Mouse (Mus musculus): ENCODE data around the gene Pparg.
A peak's percentile ranks its signal among the peaks of the same experiment; 100 is the strongest.

Pparg gene

DNA sequence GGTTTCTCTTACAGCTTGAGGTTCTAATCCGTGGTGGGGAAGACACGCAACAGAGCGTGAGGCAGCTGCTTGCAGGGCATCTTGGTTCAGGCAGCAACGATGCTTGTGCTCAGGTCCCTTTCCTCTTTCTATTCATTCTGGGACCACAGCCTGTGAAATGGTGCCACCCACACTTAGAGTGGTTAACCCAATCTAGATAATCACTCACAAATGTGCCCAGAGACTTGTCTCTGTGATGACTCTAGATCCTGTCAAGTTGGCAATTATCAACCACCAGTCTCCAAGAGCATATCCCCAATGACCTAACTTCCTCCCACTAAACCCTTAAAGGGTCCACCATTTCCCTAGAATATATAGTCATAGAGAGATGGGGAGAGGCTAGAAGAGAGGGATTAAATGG, 152.5 kb downstream of the Pparg start:
- DNase-seq = no peak

DNA sequence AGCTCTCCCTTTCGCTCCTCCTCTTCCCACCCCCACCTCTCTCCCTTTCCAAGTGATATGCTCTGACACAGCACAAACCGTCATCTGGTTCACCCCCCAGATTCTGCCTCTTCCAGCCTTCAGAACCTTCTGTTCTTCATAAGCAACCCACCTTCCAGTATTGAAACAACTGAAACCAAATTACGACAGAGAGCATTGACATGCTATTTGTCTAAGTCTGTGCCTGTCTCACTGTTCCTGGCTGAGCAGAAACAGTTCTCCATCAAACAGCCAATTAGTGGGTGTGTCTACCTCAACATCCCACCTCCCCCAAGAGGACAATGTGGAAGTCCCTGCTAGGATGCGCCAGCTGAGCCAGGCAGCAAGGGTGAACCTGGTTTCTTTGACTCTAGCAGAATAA, 157.2 kb downstream of the Pparg start:
- DNase-seq = no peak

DNA sequence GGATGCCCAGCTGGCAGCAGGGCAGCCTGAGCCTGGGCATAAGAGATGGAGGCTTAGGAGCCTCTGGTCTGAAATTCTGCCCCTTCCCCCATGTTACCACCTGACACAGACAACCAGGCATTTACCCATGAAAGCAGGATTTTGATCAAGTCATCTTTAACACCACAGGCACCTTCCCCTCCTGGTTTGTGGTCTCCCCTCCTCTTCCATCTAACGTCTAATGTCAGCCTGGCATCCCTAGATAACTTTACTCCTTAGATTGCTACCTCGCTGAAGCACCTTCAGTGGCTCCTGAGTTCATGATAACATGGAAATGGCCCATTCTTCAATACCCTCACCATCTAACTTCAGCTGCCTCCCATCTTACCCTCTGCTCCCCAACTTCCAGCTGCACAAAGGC, 157.6 kb downstream of the Pparg start:
- no peak for DNase-seq

DNA sequence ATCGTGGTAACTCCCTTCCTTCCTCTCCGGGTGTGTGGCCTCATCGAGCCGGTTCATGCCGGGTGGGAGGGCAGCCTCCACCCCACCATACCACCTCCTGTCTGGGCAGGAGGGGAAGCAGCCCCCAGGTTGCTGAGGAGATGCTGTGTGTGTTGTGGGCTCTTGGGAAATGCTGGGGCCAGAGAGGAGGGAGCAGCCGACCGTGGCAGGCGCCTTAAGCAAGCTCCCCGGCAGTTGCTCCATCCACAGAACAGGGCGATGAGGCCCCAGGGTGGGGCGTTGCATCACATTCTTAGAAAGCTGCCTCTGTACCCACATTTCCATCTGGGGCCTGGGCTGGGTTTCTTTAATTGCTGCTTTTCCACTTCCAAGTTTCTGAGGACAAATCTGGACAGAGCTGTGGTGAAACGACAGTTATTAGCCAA, 158.5 kb downstream of the Pparg start:
- DNase-seq = no peak

DNA sequence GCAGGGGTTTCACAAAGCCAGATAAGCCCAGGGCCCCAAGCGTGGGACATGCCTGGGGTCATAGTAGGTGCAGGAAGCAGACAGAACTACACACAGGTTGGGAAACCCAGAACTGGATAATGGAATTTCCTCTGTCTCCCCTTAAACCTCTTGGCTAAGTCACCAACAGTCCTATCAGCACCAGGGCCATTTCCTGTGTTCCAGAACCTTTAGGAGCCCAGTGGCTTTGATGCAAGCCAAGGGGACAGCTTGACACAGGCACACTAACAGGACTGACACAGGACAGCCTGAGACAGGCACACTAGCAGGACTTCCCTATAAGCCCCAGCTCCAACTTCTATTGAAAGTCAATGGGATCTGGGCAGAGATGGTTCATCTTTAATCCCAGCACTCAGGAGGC, 161.2 kb downstream of the Pparg start:
- no peak for DNase-seq

GRCm38 (mm10) chr6:115522691-115523146, 162.0 kb downstream of the Pparg start:
- DNase-seq = no peak

- DNase-seq = peak; percentile 54 to 61
These were observed 162.4 kb downstream of the Pparg start for GRCm38 (mm10) chr6:115523201-115523600.

- no peak for DNase-seq
These were observed 163.8 kb downstream of the Pparg start for GRCm38 (mm10) chr6:115524449-115524990.

DNA sequence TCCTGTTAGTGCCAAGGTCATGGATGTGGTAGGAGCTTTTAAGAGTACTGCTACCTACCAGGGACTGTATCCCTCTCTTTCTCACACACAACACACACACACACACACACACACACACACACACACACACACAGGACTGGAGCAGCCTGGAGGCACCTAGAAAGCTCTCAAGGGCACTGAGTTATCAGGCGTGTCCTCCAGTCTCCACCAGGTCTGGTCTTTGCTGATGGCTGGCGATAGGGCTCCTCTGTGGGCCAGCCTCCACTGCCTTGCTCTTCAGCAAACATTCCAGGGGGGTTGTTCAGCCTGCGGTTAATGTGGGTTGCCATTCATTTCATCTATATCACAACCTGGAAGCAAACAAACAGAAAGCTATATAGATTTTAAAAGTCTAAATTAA, 166.7 kb downstream of the Pparg start:
- no peak for DNase-seq

- DNase-seq = no peak
These were observed 167.6 kb downstream of the Pparg start for GRCm38 (mm10) chr6:115528372-115528771.

DNA sequence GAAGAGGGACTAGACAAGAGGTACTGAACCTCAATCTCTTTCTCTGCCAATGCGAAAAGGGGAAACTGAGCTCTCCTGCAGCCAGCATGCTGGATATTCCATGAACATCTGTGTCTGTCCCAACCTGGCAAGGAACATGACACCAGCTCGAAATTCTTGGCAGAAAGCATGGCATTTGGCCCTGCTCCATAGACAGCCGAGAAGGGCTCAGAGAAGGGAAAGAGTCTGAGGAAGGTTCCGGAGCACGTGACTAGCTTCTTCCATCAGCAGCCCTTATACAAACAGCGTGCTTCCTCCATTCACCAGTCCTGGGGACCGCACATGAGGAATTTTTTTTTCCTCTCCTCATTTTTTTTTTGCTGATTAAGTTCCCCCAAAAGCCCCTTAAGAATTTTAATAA, 173.9 kb downstream of the Pparg start:
- peak; percentile 33 to 37 for DNase-seq

DNA sequence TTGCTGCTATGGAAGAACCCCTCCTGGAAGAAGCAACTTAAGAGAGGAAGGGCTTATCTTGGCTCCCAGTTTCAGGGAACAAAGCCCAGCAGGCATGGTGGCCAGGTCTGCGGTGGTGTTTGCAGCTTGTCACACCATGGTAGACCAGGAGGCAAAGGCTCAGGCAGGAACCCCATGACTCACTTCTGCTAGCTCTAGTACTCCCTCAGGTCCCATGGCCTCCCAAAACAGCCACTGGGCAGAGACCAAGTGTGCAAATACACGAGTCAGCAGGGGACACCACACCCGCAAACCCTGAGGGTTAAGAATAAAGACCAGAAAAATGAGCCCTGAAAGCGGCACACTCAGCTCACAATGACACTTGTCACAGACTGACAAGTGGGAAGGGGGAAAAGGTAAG, 175.4 kb downstream of the Pparg start:
- no peak for DNase-seq

GRCm38 (mm10) chr6:115538645-115539429, 178.1 kb downstream of the Pparg start:
- peak; percentile 82 to 90 for DNase-seq
